Mouse (Mus musculus): ENCODE measurements around the gene Tbc1d9.

DNA sequence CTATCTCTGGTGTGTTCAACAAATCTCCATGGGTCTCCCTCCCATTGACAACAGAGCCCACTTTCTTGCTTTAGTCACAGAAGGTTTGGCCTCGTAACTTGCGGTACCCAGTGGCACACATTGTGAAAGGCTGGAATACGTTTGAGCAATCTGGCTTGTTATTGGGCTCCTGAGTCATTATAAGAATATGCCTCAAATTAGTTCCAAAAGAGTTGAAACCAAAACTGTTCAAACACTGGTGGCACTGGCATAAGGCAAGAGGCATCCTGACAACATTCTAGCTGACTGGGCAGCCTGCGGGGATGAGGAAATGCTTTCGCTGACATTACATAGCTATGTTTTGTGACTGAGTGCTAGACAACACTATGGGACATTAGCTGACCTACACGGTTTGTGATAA, 144.7 kb downstream of the Tbc1d9 start:
- TF ChIP-seq CTCF (IDR thresholded peaks at IDR 0.05; ENCODE audit: borderline replicate concordance, insufficient read depth, low read depth, low read length) = no peak
- TF ChIP-seq POLR2A (IDR thresholded peaks at IDR 0.05; ENCODE audit: borderline replicate concordance, insufficient read depth, low read length) = no peak

All from cerebellum, adult 2 months (tissue).